Mouse (Mus musculus): ENCODE measurements around the gene Oasl2. TPM values are rescaled to one million over a fixed set of nuclear protein-coding genes. Genes with fewer than 3 reads are reported as not detected.
A peak's percentile ranks its signal among the peaks of the same experiment; 100 is the strongest.
"Not testable (repeated sequence)": the region's sequence is repeated elsewhere in the genome, so short reads cannot be mapped to it uniquely, and the experiment has no call there.

Gene Oasl2
- polyA plus RNA-seq, 1 experiment from 2014 or later = 7.8 TPM

GRCm38 (mm10) chr5:114864813-114865212, 31.9 kb upstream of the Oasl2 start:
- Histone ChIP-seq H3K27me3 (ENCODE audit: insufficient read depth, low read length) (no peaks in the 10 kb centered on the region), H3K4me3 (ENCODE audit: low read depth, low read length) (no peak overlapping the region), H3K4me2 (ENCODE audit: low read depth, low read length) (no peak overlapping the region), H3K9ac (replicated peaks) (no peak overlapping the region), H3K4me1 (ENCODE audit: insufficient read depth) (peaks cover 4% of the 10 kb centered on the region; the same call in 1 of the 2 replicates), H3K9me3 (ENCODE audit: low read length) (peaks cover 7% of the 10 kb centered on the region), H3K27ac (ENCODE audit: low read depth) (no peak overlapping the region), H3K36me3 (replicated peaks; ENCODE audit: insufficient read depth, low read length) (no peaks in the 10 kb centered on the region)
- TF ChIP-seq EP300 (IDR thresholded peaks at IDR 0.05; ENCODE audit: low read depth) (peak; percentile 32; the same call in 1 of the 2 replicates), CTCF (IDR thresholded peaks at IDR 0.05; ENCODE audit: low read depth) (no peak)
- DNase-seq (no peak), ATAC-seq (no peak; the same call in 1 of the 2 replicates)
- WGBS (ENCODE audit: insufficient replicate concordance) = 60% methylated on average over 7 of the region's 7 CpGs

- TF ChIP-seq EP300 (IDR thresholded peaks at IDR 0.05; ENCODE audit: low read depth) (no peak), CTCF (IDR thresholded peaks at IDR 0.05; ENCODE audit: low read depth) (no peak)
- Histone ChIP-seq H3K27me3 (ENCODE audit: insufficient read depth, low read length) (no peaks in the 10 kb centered on the region), H3K36me3 (replicated peaks; ENCODE audit: insufficient read depth, low read length) (no peaks in the 10 kb centered on the region), H3K4me1 (ENCODE audit: insufficient read depth) (peaks cover 4% of the 10 kb centered on the region; the same call in 1 of the 2 replicates), H3K4me2 (ENCODE audit: low read depth, low read length) (no peak overlapping the region), H3K9ac (replicated peaks) (no peak overlapping the region), H3K9me3 (ENCODE audit: low read length) (peaks cover 7% of the 10 kb centered on the region), H3K4me3 (ENCODE audit: low read depth, low read length) (no peak overlapping the region), H3K27ac (ENCODE audit: low read depth) (no peak overlapping the region)
- no peak for DNase-seq
- ATAC-seq = no peak
- 83% methylated on average over 12 of the region's 12 CpGs for WGBS (ENCODE audit: insufficient replicate concordance)
These were observed 31.5 kb upstream of the Oasl2 start for GRCm38 (mm10) chr5:114865279-114865678.

- 0 out of 2 replicates have a peak, but pooled peaks cover 4% of the 10 kb centered on the region for H3K27me3 ChIP-seq (ENCODE audit: insufficient read depth, low read length)
- no peak overlapping the region for H3K27ac ChIP-seq (ENCODE audit: low read depth)
- no peaks in the 10 kb centered on the region for H3K36me3 ChIP-seq (replicated peaks; ENCODE audit: insufficient read depth, low read length)
- H3K4me3 ChIP-seq (ENCODE audit: low read depth, low read length) = no peak overlapping the region
- WGBS (ENCODE audit: insufficient replicate concordance) = 46% methylated on average over 6 of the region's 6 CpGs
- H3K4me1 ChIP-seq (ENCODE audit: insufficient read depth) = 0 out of 2 replicates have a peak, but pooled peaks cover 3% of the 10 kb centered on the region
- ATAC-seq (peak; percentile 62; the same call in 1 of the 2 replicates), DNase-seq (peak; percentile 49)
- no peak for TF ChIP-seq EP300 (IDR thresholded peaks at IDR 0.05; ENCODE audit: low read depth)
- TF ChIP-seq CTCF (IDR thresholded peaks at IDR 0.05; ENCODE audit: low read depth) = peak; percentile 73
- no peaks in the 10 kb centered on the region for H3K9me3 ChIP-seq (ENCODE audit: low read length)
- H3K4me2 ChIP-seq (ENCODE audit: low read depth, low read length) = peak overlapping the region; percentile 50
- H3K9ac ChIP-seq (replicated peaks) = no peak overlapping the region
These were observed 20.9 kb upstream of the Oasl2 start for GRCm38 (mm10) chr5:114875858-114876257.

- no peak for TF ChIP-seq CTCF (IDR thresholded peaks at IDR 0.05; ENCODE audit: low read depth)
- no peak for TF ChIP-seq EP300 (IDR thresholded peaks at IDR 0.05; ENCODE audit: low read depth)
- DNase-seq = no peak
These were observed 20.4 kb upstream of the Oasl2 start for GRCm38 (mm10) chr5:114876331-114876730.

GRCm38 (mm10) chr5:114877487-114877886, 19.2 kb upstream of the Oasl2 start:
- Histone ChIP-seq H3K9ac (replicated peaks) (no peak overlapping the region), H3K36me3 (replicated peaks; ENCODE audit: insufficient read depth, low read length) (no peaks in the 10 kb centered on the region), H3K4me1 (ENCODE audit: insufficient read depth) (0 out of 2 replicates have a peak, but pooled peaks cover 3% of the 10 kb centered on the region), H3K27me3 (ENCODE audit: insufficient read depth, low read length) (0 out of 2 replicates have a peak, but pooled peaks cover 4% of the 10 kb centered on the region), H3K27ac (ENCODE audit: low read depth) (no peak overlapping the region), H3K9me3 (ENCODE audit: low read length) (no peaks in the 10 kb centered on the region), H3K4me2 (ENCODE audit: low read depth, low read length) (no peak overlapping the region), H3K4me3 (ENCODE audit: low read depth, low read length) (no peak overlapping the region)
- TF ChIP-seq CTCF (IDR thresholded peaks at IDR 0.05; ENCODE audit: low read depth) = no peak
- no peak for TF ChIP-seq EP300 (IDR thresholded peaks at IDR 0.05; ENCODE audit: low read depth)
- ATAC-seq = peak; percentile 72
- DNase-seq = no peak
- WGBS (ENCODE audit: insufficient replicate concordance) = 59% methylated on average over 7 of the region's 7 CpGs

More at GRCm38 (mm10) chr5:114876331-114876730, 20.4 kb upstream of the Oasl2 start:
- Histone ChIP-seq H3K27me3 (ENCODE audit: insufficient read depth, low read length) (0 out of 2 replicates have a peak, but pooled peaks cover 4% of the 10 kb centered on the region), H3K27ac (ENCODE audit: low read depth) (no peak overlapping the region), H3K4me1 (ENCODE audit: insufficient read depth) (0 out of 2 replicates have a peak, but pooled peaks cover 3% of the 10 kb centered on the region), H3K36me3 (replicated peaks; ENCODE audit: insufficient read depth, low read length) (no peaks in the 10 kb centered on the region), H3K9ac (replicated peaks) (no peak overlapping the region), H3K4me2 (ENCODE audit: low read depth, low read length) (no peak overlapping the region), H3K9me3 (ENCODE audit: low read length) (no peaks in the 10 kb centered on the region), H3K4me3 (ENCODE audit: low read depth, low read length) (no peak overlapping the region)
- no peak for ATAC-seq
- WGBS (ENCODE audit: insufficient replicate concordance) = 60% methylated on average over 6 of the region's 6 CpGs

- Histone ChIP-seq H3K4me2 (ENCODE audit: low read depth, low read length) (no peak overlapping the region), H3K9ac (replicated peaks) (no peak overlapping the region), H3K4me3 (ENCODE audit: low read depth, low read length) (no peak overlapping the region), H3K27me3 (ENCODE audit: insufficient read depth, low read length) (0 out of 2 replicates have a peak, but pooled peaks cover 4% of the 10 kb centered on the region), H3K9me3 (ENCODE audit: low read length) (no peaks in the 10 kb centered on the region), H3K36me3 (replicated peaks; ENCODE audit: insufficient read depth, low read length) (no peaks in the 10 kb centered on the region), H3K4me1 (ENCODE audit: insufficient read depth) (0 out of 2 replicates have a peak, but pooled peaks cover 3% of the 10 kb centered on the region), H3K27ac (ENCODE audit: low read depth) (no peak overlapping the region)
- DNase-seq = no peak
- ATAC-seq = no peak
- TF ChIP-seq EP300 (IDR thresholded peaks at IDR 0.05; ENCODE audit: low read depth) (no peak), CTCF (IDR thresholded peaks at IDR 0.05; ENCODE audit: low read depth) (no peak)
- WGBS (ENCODE audit: insufficient replicate concordance) = 40% methylated on average over 13 of the region's 13 CpGs
These were observed 17.3 kb upstream of the Oasl2 start for GRCm38 (mm10) chr5:114879399-114879798.

- WGBS (ENCODE audit: insufficient replicate concordance) = 58% methylated on average over 6 of the region's 7 CpGs
- H3K36me3 ChIP-seq (replicated peaks; ENCODE audit: insufficient read depth, low read length); H3K9me3 ChIP-seq (ENCODE audit: low read length); H3K27me3 ChIP-seq (ENCODE audit: insufficient read depth, low read length); H3K4me2 ChIP-seq (ENCODE audit: low read depth, low read length); H3K9ac ChIP-seq (replicated peaks); H3K4me1 ChIP-seq (ENCODE audit: insufficient read depth); H3K4me3 ChIP-seq (ENCODE audit: low read depth, low read length); ATAC-seq; DNase-seq: not testable (repeated sequence)
- peak overlapping the region; percentile 66; the same call in 1 of the 2 replicates for H3K27ac ChIP-seq (ENCODE audit: low read depth)
These were observed 14.4 kb upstream of the Oasl2 start for GRCm38 (mm10) chr5:114882319-114882718.
